Mouse (Mus musculus): ENCODE results near the gene Ccdc9.
A peak's percentile ranks its signal among the peaks of the same experiment; 100 is the strongest.

Gene Ccdc9

GRCm38 (mm10) chr7:16294346-16294745 is 7.8 kb upstream of the Ccdc9 start:
- TF ChIP-seq GATA4 (IDR thresholded peaks at IDR 0.05; ENCODE audit: insufficient replicate concordance, low read length) = no peak

GRCm38 (mm10) chr7:16287791-16288190 is 1.2 kb upstream of the Ccdc9 start:
- TF ChIP-seq GATA4 (IDR thresholded peaks at IDR 0.05; ENCODE audit: insufficient replicate concordance, low read length) = no peak

GRCm38 (mm10) chr7:16287016-16287415 is 421 bp upstream of the Ccdc9 start:
- no peak for TF ChIP-seq GATA4 (IDR thresholded peaks at IDR 0.05; ENCODE audit: insufficient replicate concordance, low read length)

- TF ChIP-seq GATA4 (IDR thresholded peaks at IDR 0.05; ENCODE audit: insufficient replicate concordance, low read length) = no peak
Measured at GRCm38 (mm10) chr7:16285450-16286025, 1.1 kb downstream of the Ccdc9 start.

GRCm38 (mm10) chr7:16284904-16285303 is 1.7 kb downstream of the Ccdc9 start:
- TF ChIP-seq GATA4 (IDR thresholded peaks at IDR 0.05; ENCODE audit: insufficient replicate concordance, low read length) = no peak

- TF ChIP-seq GATA4 (IDR thresholded peaks at IDR 0.05; ENCODE audit: insufficient replicate concordance, low read length) = no peak
Measured at GRCm38 (mm10) chr7:16284001-16284400, 2.6 kb downstream of the Ccdc9 start.

- no peak for TF ChIP-seq GATA4 (IDR thresholded peaks at IDR 0.05; ENCODE audit: insufficient replicate concordance, low read length)
Measured at GRCm38 (mm10) chr7:16282334-16282733, 4.3 kb downstream of the Ccdc9 start.

- no peak for TF ChIP-seq GATA4 (IDR thresholded peaks at IDR 0.05; ENCODE audit: insufficient replicate concordance, low read length)
Measured at GRCm38 (mm10) chr7:16280721-16281120, 5.9 kb downstream of the Ccdc9 start.

GRCm38 (mm10) chr7:16274922-16275890 is 11.4 kb downstream of the Ccdc9 start:
- TF ChIP-seq GATA4 (IDR thresholded peaks at IDR 0.05; ENCODE audit: insufficient replicate concordance, low read length) = no peak

GRCm38 (mm10) chr7:16273766-16274140 is 12.8 kb downstream of the Ccdc9 start:
- TF ChIP-seq GATA4 (IDR thresholded peaks at IDR 0.05; ENCODE audit: insufficient replicate concordance, low read length) = no peak

- peak; percentile 68; the same call in 1 of the 2 replicates for TF ChIP-seq GATA4 (IDR thresholded peaks at IDR 0.05; ENCODE audit: insufficient replicate concordance, low read length)
Measured at GRCm38 (mm10) chr7:16273081-16273765, 13.4 kb downstream of the Ccdc9 start, which contains the start of gene Inafm1. Gene Inafm1 (minus strand): TSS chr7:16273617.

- no peak for TF ChIP-seq GATA4 (IDR thresholded peaks at IDR 0.05; ENCODE audit: insufficient replicate concordance, low read length)
Measured at GRCm38 (mm10) chr7:16272681-16273080, 13.9 kb downstream of the Ccdc9 start.

GRCm38 (mm10) chr7:16271139-16271538 is 15.5 kb downstream of the Ccdc9 start:
- TF ChIP-seq GATA4 (IDR thresholded peaks at IDR 0.05; ENCODE audit: insufficient replicate concordance, low read length) = no peak

- TF ChIP-seq GATA4 (IDR thresholded peaks at IDR 0.05; ENCODE audit: insufficient replicate concordance, low read length) = no peak
Measured at GRCm38 (mm10) chr7:16265856-16266255, 20.7 kb downstream of the Ccdc9 start.

GRCm38 (mm10) chr7:16263843-16264242 is 22.8 kb downstream of the Ccdc9 start:
- TF ChIP-seq GATA4 (IDR thresholded peaks at IDR 0.05; ENCODE audit: insufficient replicate concordance, low read length) = no peak

Data from liver, adult (tissue).